Mouse (Mus musculus) bone marrow macrophage, adult 2 months (primary cell): Measurements from ENCODE around the gene Rpl31.

ENCODE experiments used
- CTCF ChIP-seq: IDR thresholded peaks from 2 replicates; pipeline ENCODE4 v1.5.1; 2012; ENCODE audit warnings: low read depth, mild to moderate bottlenecking, low read length, moderate library complexity
- POLR2A ChIP-seq: IDR thresholded peaks from 2 replicates; pipeline ENCODE4 v1.6.1; 2012; ENCODE audit warnings: mild to moderate bottlenecking, low read depth, low read length, borderline replicate concordance

DNA sequence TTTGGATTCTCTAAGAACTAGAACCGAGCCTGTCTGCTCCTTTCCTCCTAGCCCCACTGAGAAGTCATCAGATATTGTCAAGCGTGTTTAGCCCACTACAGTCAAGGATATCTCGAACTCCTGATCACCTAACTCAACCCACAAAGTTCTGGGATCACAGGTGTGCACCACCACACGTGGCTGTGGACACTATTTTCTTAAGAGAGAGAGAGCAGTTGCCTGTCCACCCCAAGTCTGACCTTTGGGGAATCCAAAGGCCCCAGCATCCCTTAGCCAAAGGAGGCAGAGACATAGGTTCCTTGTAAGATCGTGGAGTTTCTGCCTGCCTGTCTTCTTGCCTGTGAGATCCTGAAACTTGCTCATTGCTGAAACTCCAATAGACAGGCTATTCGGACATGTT is 597 bp upstream of the Rpl31 start:
- TF ChIP-seq CTCF: no peak
- no peak for TF ChIP-seq POLR2A
